Mouse (Mus musculus) heart, adult 2 months (tissue): ENCODE data around the gene Gpr157.

ENCODE experiments used
- CTCF ChIP-seq: fragments of 200-600 bp; IDR thresholded peaks from 2 replicates; pipeline ENCODE4 v1.8.1; 2022; ENCODE audit warnings: antibody characterized with exemption, mild to moderate bottlenecking, moderate library complexity
- POLR2A ChIP-seq: fragments of 200-500 bp; IDR thresholded peaks from 2 replicates; pipeline ENCODE4 v1.6.1; 2011; ENCODE audit warnings: mild to moderate bottlenecking, low read depth, low read length, control low read depth; ENCODE audit not compliant: insufficient read depth

GRCm38 (mm10) chr4:150127894-150128293, 40.7 kb downstream of the Gpr157 start:
- TF ChIP-seq POLR2A (no peak), CTCF (no peak)
